8 mouse cellular contexts compared by ENCODE assay signal in genomic region chr5:124954404-124955305, GRCm38 (mm10). TPM values are rescaled to one million over a fixed set of nuclear protein-coding genes. Genes with fewer than 3 reads are reported as not detected.
A peak's percentile ranks its signal among the peaks of the same experiment; 100 is the strongest.
DNase-seq lines count a peak whose midpoint lies in the region; ATAC-seq lines count a peak whose summit lies in the region.

No protein-coding gene starts in this region.

- intact Hi-C loops in left cerebral cortex, postnatal 4 days (cut with DNase I): no loop called here
- intact Hi-C loops in left cerebral cortex, postnatal 25 days (cut with DNase I): no loop called here

- peak; percentile 68 for DNase-seq in left cerebral cortex, postnatal 4 days
- no peak for DNase-seq in left cerebral cortex, postnatal 25 days (ENCODE audit: low spot score in 2 of 2)
- peak; percentile 87 for DNase-seq in induced T-regulatory cell, adult 2 months (ENCODE audit: low read depth)
- DNase-seq in natural killer cell, adult 2 months (ENCODE audit: low spot score in 2 of 2): peak; percentile 70 to 78
- no peak for DNase-seq in urinary bladder, adult 2 months (ENCODE audit: low spot score)
- DNase-seq in adrenal gland, postnatal 25 days: no peak
- no peak for DNase-seq in cerebellum, adult 9-10 months

- peak; percentile 81 for ATAC-seq in common myeloid progenitor, adult 5-6 weeks (replicated peaks; ENCODE audit: low read depth, poor library complexity, severe bottlenecking)

RNA-seq across cellular contexts. Expression of gene Rflna, which starts 48.4 kb away (rescaled TPM):
- total RNA-seq in left cerebral cortex, postnatal 4 days (2021): 1 to 10 TPM; 2.0 to 2.1 TPM
- 1 to 10 TPM in 1 of 2 experiments, under 1 TPM in 1; 0.87 to 1.0 TPM for total RNA-seq in left cerebral cortex, postnatal 25 days (2021)
- total RNA-seq in common myeloid progenitor, adult 5-6 weeks (2017): not detected in 2 replicates
- 1.4 and 1.8 TPM in 2 replicates for polyA plus RNA-seq in urinary bladder, adult 2 months (2012; rRNA removed)
- 3.9 and 4.3 TPM in 2 replicates for total RNA-seq in adrenal gland, postnatal 25 days (2021)

Comparison
In these comparisons a context has a peak if more than half of its experiments do, and no peak if none do; other contexts are left out.
1. DNase-seq: peak in left cerebral cortex, postnatal 4 days (single experiment), induced T-regulatory cell, adult 2 months (single experiment) and natural killer cell, adult 2 months (2 of 2); none in left cerebral cortex, postnatal 25 days (0 of 2), urinary bladder, adult 2 months (single experiment), adrenal gland, postnatal 25 days (single experiment) and cerebellum, adult 9-10 months (single experiment).